Mouse (Mus musculus) stomach, postnatal 0 days (tissue): ENCODE measurements around the gene BC048403.

ENCODE experiments used
- CTCF ChIP-seq: IDR thresholded peaks from 2 replicates; pipeline ENCODE4 v1.5.1; 2016; ENCODE audit warnings: antibody characterized with exemption, low read depth, mild to moderate bottlenecking, moderate library complexity
- EP300 ChIP-seq: optimal IDR thresholded peaks from 2 replicates; pipeline ENCODE3; 2016; ENCODE audit warnings: antibody characterized with exemption

DNA sequence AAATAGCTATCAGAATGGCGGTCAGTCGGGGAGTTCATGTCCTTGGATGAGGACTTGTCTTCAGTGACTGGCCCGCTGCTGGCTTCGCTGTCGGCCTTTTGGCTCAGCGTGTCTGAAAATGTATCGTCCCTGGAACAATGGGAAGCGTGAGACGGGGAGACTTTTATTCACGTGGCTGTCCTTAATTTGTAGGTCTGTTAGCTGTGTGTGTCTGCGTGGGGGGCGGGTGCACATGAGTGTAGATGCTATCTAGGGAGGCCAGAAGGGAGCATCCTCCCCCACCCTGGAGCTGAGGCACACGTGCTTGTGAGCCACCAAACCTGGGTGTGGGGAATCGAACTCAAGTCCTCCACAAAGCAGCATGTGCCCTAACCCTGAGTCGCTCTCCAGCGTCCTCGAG is 52.9 kb downstream of the BC048403 start:
- TF ChIP-seq CTCF (no peak), EP300 (no peak)
